Mouse (Mus musculus): ENCODE results near the gene Nlrp4c. TPM values are rescaled to one million over a fixed set of nuclear protein-coding genes. Genes with fewer than 3 reads are reported as not detected.
A peak's percentile ranks its signal among the peaks of the same experiment; 100 is the strongest.
"Not testable (repeated sequence)": the region's sequence is repeated elsewhere in the genome, so short reads cannot be mapped to it uniquely, and the experiment has no call there.

The Nlrp4c gene
- not detected for total RNA-seq (2021)

DNA sequence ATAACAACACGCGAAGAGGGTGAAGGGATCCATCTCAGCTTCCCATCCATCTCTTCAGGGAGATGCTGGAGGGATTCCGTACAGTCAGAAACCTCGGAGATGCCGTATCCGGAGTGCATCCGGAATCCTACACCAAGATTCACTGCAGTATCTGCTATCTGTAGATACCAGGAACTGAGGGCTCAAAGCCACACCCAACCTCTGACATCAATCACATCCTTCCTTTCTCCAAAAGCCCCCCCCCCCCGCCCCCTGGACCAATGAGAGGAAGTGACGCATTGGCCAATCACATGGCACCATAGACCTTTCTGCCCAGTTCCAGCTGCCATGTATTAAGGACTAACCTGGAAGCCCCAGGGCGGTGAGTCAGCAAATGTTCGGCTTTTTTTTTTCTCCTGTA is at the start of gene Nlrp4c:
Gene Nlrp4c (plus strand): TSS at position 301 of the 400 bp plus-strand sequence.
- no peak for DNase-seq

DNA sequence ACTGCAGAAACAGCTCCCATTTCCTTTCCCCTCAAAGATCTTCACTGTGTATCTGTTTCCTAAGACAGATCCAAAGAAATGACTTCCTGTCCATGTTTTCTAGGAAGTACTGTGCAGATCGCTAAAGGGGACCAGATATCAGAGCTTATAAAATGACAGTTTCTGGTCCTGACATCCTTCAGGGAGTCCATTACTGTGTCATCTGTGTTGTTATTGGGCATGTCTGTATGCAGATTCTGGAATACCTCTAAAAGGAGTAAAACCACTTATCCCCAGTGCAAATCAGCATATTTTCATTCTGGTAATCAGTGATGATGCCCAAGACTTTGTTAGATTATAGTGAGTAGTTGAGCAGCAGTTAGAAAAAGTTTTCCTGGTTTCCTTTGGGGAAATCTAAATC is 34.1 kb upstream of the Nlrp4c start, which contains the start of gene Vmn1r65:
Gene Vmn1r65 (minus strand): TSS at position 101 of the 400 bp plus-strand sequence.
- no peak for DNase-seq

DNA sequence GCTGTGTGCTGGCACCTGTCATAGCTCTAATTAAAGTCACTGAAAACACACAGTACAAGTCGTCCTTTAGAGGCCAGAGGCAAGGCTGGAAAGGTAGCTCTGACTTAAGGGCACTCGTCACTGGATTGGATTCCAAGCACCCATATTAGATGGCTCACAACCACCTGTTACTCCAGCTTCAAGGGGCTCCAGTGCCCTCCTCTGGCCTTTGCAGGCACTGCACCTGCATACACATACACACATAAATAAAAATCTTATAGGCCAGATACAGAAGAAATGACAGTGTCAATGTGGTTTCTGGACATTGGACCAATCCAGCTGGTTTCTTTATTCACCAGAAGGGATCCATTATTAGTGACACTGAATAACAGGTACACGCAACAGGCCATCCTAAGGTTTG is 74.5 kb downstream of the Nlrp4c start:
- no peak for DNase-seq

DNA sequence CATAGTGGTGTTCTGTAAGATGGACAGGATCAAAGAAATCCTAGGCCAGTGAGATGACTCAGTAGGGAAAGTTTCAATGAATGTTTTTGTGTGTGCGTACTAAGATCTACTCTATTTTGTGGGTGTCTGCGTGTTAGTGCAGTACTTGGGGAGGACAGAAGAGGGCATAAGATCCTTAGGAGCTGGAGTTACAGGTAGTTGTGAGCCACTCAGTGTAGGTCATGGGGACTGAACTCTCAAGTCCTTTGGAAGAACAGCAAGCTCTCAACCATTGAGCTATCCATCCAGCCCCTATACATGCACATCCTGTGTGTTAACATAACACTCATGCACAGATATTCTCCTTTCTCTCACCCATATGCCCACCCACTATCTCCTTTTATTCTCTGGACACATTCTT is 75.1 kb downstream of the Nlrp4c start:
- not testable (repeated sequence) for DNase-seq

DNA sequence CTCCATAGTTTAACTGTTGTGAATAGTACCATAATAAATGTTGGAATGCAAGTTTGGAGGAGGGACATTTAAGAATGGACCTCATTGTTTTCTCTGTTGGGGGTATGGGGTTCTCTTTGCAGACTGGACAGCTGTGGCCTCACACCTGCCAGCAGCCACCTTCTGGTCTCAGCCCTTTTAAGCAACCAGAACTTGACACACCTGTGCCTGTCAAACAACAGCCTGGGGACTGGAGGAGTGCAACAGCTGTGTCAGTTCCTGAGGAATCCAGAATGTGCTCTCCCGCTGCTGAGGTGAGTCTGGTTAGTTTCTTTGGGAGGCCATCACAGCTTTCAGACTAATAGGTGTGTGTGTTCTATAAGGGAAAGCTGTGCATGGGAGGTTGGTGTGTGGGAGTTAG is 76.2 kb downstream of the Nlrp4c start:
- not testable (repeated sequence) for DNase-seq

DNA sequence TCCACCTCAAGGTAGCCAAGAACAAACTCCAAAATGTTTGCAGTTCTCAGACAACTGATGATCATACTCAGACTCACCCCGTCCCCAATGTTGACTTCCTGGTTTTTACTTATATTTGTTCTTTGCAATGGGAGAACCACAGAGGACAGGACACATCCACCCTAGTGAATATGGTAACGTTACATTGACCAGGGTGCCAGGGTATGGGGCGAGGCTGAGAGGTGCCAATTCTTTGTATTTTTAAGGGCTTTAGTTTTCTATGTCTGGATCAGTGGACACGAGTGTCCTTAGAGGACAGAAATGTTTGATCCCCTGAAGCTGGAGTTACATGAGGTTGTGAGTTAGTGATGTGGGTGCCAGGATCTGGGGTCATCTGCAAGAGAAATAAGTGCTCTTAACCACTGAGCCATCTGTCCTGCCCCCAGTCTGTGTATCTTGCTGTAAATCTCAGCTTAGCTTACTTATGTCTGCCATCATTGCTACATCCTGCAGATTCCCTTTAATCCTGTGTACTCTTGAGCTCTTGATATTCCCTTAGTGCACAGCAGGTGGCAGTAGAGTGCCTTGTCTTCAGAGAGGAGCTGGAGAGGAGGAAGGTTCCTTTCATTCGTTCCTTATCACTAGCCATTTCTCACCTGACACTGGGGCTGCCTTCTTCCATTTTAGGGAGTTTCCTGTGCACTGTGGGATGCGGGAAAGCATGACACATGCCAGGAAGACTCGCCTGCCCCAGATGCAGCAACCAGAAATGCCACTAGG is 81.9 kb downstream of the Nlrp4c start:
- DNase-seq = peak; percentile 86

DNA sequence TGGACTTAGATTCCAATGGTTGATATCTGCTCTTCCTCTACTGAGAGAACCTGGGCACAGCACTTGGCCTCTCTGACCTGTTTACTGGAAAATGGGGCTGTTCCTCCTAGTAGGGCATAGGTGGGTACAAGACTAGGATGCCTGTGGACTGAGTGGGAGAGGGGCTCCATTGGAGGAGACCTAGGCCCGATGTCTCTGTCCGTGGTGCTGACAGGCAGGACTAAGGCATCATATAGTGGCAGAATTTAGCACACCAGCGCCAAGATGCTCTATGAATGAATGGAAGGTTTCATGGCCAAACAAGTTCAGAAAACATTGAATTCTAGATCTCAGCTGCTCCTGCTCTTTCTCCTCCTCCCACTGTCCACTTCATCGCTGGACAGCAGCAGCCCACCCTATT is 85.4 kb downstream of the Nlrp4c start:
- DNase-seq = no peak

DNA sequence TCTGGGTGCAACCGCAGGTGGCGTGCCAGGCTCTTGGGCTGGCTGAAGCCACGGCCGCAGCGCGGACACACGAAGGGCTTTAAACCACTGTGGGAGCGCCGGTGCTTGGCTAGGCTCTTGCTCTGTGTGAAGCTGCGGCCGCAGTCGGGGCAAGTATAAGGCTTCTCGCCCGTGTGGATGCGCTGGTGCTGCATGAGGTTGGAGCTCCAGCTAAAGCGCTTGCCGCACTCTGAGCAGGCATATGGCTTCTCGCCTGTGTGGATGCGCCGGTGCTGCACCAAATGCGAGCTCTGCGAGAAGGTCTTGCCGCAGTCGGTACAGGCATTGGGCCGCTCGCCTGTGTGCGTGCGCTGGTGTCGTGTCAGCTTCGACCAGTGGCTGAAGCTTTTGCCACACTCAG is 87.7 kb downstream of the Nlrp4c start:
- no peak for DNase-seq

DNA sequence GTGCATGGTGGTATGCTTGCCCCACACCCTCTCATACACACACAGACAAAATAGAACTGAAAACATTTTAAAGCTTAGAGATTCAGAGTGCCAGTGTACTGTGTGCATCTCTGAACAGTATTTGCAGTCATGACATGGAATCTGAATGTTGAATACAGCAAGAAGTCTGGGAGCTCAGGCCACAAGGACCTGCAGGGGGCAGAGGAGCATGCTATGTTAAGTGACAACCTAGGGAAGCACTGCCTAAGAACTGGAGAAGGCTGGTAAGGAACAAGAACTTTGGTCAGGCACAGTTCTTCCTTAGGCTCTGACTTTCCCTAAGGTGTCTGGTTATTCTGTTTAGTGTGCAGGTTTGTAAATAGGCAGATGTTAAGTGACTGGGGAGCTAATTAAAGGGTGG is 91.5 kb downstream of the Nlrp4c start:
- no peak for DNase-seq

DNA sequence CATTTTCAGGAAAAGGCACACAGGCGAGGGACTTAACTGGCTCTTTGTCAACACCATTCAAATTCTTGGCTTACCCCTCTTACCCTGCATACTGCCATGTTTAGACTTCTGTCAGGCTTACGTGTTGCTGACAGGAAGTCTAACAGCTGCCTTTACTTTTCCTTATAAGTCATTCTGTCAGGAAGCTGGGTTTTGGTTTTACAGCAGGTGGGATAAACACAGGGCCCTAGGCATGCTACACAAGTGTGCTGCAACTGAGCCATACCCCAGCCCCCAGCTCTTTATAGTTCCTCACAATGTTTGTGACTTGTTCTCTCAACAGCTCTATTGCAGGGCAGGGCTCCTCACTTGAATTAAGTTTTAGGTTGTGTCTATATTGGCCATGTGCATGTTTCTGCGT is 94.3 kb downstream of the Nlrp4c start:
- no peak for DNase-seq

DNA sequence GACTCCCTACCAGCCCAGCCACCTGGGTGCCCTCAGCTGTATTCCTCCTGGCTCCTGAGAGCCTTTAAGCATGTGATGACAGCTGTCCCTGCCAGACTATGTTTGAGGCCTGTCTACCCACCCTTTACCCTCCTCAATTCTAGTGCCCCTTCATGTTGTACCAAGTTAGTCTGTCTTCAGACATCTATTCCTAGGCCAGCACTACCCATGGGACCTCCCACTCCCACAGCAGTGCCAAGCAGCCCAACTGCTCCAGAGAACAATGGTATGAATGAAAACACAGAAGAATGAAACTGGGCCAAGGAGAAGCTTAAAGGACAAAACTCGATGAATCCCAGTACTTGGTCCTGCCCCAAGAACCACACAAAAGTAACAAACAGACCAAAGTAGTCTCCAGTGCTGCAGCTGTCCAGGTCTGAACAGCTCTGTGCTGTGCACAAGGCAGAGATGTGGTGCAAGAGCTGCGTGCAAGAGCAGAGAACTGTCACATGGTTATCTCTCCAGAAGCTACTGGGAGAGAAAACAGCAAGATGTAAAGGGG is 99.1 kb downstream of the Nlrp4c start:
- DNase-seq = no peak

DNA sequence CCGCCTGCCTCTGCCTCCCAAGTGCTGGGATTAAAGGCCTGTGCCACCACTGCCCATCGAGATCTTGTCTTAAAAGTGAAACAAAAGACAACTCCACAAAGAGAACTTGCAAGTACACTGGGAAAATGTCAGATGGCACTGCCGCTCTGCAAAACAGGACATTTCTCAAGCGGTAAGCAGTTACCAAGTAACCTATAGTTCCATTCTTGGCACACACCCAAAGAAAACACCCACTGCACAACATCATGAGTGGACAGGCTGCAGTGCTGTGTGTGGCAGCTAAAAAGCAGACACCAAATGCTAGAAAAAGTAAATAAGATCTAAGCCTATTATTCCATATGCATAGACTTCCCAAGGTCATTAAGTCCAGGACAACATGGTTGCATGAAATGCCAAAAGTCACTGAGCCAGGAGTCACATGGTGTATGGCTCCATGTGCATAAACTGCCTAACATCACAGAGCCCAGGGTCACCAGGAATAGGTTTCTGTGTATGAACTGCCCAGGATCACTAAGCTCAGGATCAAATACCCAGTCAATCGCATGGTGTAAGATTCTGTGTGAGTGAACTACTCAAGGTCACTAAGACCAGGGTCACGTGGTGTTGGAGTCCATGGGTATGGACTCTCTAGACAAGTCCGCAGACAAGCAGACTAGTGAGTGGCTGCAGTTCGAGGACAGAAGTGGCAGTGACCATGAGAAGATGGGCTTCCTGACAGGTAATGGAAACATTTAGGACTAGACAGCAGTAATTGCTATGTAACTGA is 100.6 kb downstream of the Nlrp4c start:
- no peak for DNase-seq

DNA sequence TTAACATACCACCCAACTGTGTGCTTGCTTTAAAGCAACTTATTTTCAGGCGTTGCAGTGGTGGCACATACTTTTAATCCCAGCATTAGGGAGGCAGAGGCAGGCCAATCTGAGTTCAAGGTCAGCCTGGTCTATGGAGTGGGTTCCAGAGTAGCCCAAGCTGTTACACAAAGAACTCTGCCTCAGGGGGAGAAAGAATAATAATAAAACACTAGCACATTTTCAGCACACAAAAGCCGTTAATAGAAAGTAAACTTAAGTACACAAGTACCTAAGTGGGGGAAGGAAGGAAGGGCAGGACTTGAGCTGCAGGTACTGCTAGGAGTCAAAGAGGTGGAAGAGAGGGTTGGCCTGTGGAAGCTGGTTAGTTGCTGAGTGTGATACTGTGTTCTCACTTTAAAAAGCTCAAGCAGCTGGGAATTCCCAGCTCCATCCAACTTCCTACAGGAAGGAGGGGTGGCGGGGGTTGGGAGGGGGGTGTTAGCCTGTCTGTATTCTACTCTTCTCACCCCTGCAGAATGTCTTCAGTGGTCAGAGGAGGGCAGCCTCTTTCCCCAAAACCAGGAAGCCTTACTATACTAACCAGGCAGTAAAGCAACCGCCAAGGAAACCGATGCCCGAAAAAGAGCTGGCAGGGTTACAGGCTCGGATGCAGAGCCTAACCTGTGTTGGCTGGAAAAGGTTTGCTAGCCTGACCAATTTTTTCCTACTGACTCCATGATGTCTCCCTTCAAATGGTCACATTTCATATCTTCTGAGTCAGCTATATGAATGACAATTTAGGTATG is 101.4 kb downstream of the Nlrp4c start:
- DNase-seq = no peak

DNA sequence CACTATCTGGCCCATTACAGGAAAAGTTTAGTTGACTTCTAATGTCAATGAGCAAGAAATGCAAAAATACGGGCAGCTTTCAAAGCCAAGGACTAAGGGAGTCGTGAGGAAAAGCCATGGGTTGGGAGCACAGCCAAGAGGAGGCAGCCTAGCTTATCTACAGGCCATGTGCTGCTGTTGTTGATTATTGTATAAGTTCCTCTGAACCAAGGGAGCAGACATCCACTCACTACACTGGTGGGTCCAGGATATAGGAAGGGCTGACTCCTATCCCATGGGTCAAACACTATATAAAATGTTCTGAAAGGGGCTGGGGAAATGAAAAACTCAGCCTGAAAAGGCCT is 102.0 kb downstream of the Nlrp4c start:
- peak; percentile 47 for DNase-seq

DNA sequence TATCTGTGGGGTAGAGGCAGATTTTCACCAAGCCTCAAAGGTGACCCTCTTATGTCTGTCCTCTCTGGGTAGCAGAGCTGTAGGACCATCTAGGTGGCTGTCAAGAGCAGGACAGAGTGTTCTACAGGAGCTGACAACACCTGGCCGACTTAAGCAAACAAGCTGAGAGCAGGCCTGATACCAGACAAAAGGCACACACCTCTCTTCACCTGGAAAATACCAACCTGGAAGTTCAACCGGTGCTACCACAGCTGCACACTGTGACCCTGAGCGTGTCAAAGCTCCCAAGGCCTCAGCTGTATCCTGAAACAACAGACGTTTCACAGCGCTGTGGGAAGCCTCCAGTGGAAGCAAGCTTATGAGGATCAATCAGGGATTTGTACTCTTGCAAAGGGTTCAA is 102.7 kb downstream of the Nlrp4c start:
- DNase-seq = no peak

DNA sequence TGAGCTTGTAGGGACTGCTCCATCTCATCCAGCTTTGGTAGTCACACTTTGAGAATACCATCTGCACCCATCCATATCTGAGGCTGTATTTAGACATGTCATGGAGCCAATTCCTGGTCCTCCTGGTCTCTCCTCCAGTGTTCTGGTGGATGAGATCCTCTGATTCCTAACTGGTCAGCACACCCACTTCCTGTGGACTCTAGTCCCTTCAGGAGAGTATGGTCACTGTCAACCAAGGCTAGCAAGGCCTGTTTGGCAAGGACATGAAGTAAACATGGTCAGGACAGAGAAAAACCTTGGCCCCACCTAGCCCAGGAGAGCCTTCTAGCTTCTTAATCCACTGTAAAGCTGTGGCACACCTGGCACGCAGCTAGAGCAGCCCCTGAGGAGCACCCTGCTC is 106.3 kb downstream of the Nlrp4c start:
- no peak for DNase-seq

DNA sequence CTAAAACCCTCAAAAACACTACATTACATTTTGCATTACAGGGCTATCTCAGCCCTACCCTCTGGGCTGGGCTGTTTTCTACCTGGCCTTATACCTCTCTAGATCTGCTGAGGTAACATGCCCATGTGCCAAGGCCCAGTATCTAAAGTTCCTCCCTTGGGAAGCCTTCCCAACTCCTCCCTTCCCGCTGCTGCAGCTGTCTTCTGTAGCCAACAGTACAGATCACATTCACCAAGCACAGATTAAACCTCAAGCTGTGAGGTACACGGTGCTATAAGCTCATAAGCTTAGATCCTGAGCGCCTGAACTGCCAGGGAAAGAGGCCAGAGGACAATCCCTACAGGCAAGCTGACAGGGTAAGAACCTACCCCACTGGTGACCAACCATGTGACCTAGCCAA is 107.1 kb downstream of the Nlrp4c start:
- DNase-seq = no peak

DNA sequence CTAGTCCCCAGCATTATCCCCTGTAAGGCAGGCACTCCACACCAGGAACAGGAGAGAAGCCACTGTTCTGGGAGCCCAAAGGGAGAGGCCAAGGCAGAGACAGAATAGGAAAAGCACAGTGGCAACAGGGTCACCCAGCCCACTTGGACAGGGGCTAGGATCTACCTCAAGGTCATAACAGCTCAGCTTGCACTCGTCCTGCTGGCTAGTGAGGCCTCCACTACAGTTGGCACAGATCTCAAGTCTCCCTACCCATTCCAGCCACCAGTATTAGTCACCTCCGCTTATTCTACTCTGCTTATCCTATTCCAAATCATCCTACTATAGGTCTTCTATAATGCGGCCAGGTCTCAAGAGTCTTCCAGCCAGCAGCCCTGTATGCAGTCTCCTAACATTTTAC is 108.2 kb downstream of the Nlrp4c start:
- DNase-seq = no peak

DNA sequence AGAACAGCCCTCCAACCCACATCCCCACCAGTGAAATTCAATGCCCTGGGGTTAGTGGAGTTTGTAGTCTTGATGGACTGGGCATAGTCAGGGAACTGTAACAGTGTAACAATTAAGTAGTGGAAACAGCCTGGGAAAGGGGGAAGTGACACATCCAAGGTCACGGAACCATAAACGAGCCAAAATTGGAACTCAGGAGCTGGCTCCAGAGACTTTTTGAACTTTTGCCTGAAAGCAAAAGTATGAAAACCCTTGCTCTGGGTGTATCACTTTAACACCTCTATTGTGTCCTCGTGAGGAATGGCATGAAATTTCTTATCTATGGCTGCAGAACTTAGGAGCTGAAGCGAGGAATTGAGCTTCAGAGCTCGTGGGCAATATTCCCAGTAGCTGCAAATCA is 109.2 kb downstream of the Nlrp4c start:
- no peak for DNase-seq

Data from heart, postnatal 4 days (tissue).